Mouse (Mus musculus) embryonic fibroblast, embryonic 13.5 days (primary cell): ENCODE measurements around the gene Spata31d1b.

Experiments
- CTCF ChIP-seq: IDR thresholded peaks from 2 replicates; pipeline ENCODE4 v1.5.1; 2011; ENCODE audit warnings: mild to moderate bottlenecking, control low read depth, low read length, moderate library complexity, borderline replicate concordance; ENCODE audit not compliant: insufficient read depth
- POLR2A ChIP-seq: IDR thresholded peaks from 2 replicates; pipeline ENCODE4 v1.6.1; 2011; ENCODE audit warnings: low read depth, mild to moderate bottlenecking, control low read depth, low read length, moderate library complexity

GRCm38 (mm10) chr13:59768531-59768930 lies 56.4 kb downstream of the Spata31d1b start:
- TF ChIP-seq POLR2A (no peak), CTCF (no peak)
